Mouse (Mus musculus): ENCODE data around the gene Mylk2. TPM values are rescaled to one million over a fixed set of nuclear protein-coding genes. Genes with fewer than 3 reads are reported as not detected.

The Mylk2 gene
- polyA plus RNA-seq, 1 experiment = 0.34 TPM

- WGBS = 62% methylated on average over 4 of the region's 4 CpGs
- TF ChIP-seq POLR2A (IDR thresholded peaks at IDR 0.05; ENCODE audit: control insufficient read depth, extremely low read depth, insufficient read depth, low read length, poor library complexity) (no peak), CTCF (IDR thresholded peaks at IDR 0.05; ENCODE audit: borderline replicate concordance, control insufficient read depth, extremely low read depth, insufficient read depth, low read length, poor library complexity) (no peak)
- Histone ChIP-seq H3K27me3 (ENCODE audit: control insufficient read depth, insufficient read depth, low read length) (no peaks in the 10 kb centered on the region), H3K4me3 (ENCODE audit: control insufficient read depth, insufficient read depth, low read length) (no peak overlapping the region), H3K36me3 (ENCODE audit: control insufficient read depth, insufficient read depth, low read length) (no peaks in the 10 kb centered on the region), H3K27ac (ENCODE audit: control insufficient read depth, insufficient read depth, low read length) (no peak overlapping the region), H3K4me1 (replicated peaks; ENCODE audit: control insufficient read depth, insufficient read depth, low read length) (peaks cover 38% of the 10 kb centered on the region)
- DNase-seq = no peak
These were observed 7.6 kb upstream of the Mylk2 start for GRCm38 (mm10) chr2:152903586-152903985.

DNA sequence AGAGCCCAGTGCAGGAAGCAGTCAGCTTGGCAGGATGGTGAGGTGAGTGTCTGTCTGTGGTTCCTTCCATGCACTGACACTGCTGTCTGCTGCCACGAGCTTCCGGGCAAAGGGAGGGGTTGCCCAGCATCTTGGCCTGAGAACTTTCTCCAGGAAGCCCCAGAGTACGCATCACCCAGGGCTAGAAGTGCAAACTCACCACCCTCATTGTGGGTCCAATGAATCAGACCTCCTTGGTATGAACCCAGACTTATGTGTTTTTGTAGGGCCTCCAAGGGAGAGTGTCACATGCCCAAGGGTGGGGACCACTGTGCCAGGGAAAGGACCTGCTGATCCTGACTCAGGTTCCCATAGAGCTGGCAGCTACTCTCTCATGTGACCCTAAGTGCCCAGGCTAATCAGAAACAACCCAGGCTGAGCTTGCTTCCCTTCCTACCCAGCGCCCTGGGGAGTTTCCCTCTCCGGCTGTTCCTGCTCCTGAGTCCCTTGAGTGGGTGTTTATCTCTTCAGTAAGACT is 7.0 kb upstream of the Mylk2 start:
- Histone ChIP-seq H3K36me3 (ENCODE audit: control insufficient read depth, insufficient read depth, low read length) (no peaks in the 10 kb centered on the region), H3K4me1 (replicated peaks; ENCODE audit: control insufficient read depth, insufficient read depth, low read length) (peaks cover 38% of the 10 kb centered on the region), H3K4me3 (ENCODE audit: control insufficient read depth, insufficient read depth, low read length) (no peak overlapping the region), H3K27ac (ENCODE audit: control insufficient read depth, insufficient read depth, low read length) (no peak overlapping the region), H3K27me3 (ENCODE audit: control insufficient read depth, insufficient read depth, low read length) (no peaks in the 10 kb centered on the region)
- TF ChIP-seq CTCF (IDR thresholded peaks at IDR 0.05; ENCODE audit: borderline replicate concordance, control insufficient read depth, extremely low read depth, insufficient read depth, low read length, poor library complexity) = no peak
- TF ChIP-seq POLR2A (IDR thresholded peaks at IDR 0.05; ENCODE audit: control insufficient read depth, extremely low read depth, insufficient read depth, low read length, poor library complexity) = no peak
- WGBS = 28% methylated on average over 5 of the region's 5 CpGs
- DNase-seq = no peak

DNA sequence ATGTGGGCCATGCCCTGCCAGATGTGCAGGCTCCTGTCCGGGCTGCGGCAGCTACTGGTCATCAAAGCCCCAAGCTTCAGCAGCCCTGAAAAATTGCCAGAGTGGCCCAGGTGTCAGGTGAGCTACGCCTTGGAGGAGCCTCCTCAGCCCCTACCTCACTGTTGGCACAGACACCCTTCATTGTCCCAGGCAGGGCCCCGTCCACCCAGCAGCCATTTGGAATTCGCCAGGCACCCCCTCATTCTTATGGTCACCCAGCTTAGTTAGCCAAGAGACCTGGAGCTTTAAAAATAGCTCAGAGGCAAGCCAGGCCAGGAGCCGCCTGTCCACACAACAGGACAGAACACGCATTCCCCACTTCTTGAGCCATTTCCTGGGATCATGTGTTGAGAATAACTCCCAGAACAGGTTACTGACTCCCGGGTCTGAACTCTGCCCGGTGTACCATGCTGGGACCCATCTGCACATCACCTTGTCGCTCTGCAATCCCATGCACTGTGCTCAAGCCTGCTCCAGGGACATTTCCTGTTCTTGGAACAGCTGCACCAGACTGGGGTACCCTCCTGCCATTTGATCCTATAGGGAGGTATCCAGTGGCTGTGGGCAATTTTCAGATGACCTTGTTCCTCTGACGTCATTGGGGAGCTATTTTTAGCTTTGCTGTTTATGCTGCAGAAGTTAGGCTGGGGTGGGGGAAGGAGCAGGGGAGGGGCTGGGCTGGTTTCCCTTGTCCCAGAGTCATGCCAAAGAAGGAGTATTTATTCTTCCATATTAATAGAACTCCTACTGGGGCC is 5.9 kb upstream of the Mylk2 start:
- Histone ChIP-seq H3K4me1 (replicated peaks; ENCODE audit: control insufficient read depth, insufficient read depth, low read length) (peaks cover 38% of the 10 kb centered on the region), H3K36me3 (ENCODE audit: control insufficient read depth, insufficient read depth, low read length) (no peaks in the 10 kb centered on the region), H3K27me3 (ENCODE audit: control insufficient read depth, insufficient read depth, low read length) (no peaks in the 10 kb centered on the region), H3K4me3 (ENCODE audit: control insufficient read depth, insufficient read depth, low read length) (no peak overlapping the region), H3K27ac (ENCODE audit: control insufficient read depth, insufficient read depth, low read length) (no peak overlapping the region)
- 63% methylated on average over 11 of the region's 11 CpGs for WGBS
- DNase-seq = no peak
- TF ChIP-seq CTCF (IDR thresholded peaks at IDR 0.05; ENCODE audit: borderline replicate concordance, control insufficient read depth, extremely low read depth, insufficient read depth, low read length, poor library complexity) (no peak), POLR2A (IDR thresholded peaks at IDR 0.05; ENCODE audit: control insufficient read depth, extremely low read depth, insufficient read depth, low read length, poor library complexity) (no peak)

DNA sequence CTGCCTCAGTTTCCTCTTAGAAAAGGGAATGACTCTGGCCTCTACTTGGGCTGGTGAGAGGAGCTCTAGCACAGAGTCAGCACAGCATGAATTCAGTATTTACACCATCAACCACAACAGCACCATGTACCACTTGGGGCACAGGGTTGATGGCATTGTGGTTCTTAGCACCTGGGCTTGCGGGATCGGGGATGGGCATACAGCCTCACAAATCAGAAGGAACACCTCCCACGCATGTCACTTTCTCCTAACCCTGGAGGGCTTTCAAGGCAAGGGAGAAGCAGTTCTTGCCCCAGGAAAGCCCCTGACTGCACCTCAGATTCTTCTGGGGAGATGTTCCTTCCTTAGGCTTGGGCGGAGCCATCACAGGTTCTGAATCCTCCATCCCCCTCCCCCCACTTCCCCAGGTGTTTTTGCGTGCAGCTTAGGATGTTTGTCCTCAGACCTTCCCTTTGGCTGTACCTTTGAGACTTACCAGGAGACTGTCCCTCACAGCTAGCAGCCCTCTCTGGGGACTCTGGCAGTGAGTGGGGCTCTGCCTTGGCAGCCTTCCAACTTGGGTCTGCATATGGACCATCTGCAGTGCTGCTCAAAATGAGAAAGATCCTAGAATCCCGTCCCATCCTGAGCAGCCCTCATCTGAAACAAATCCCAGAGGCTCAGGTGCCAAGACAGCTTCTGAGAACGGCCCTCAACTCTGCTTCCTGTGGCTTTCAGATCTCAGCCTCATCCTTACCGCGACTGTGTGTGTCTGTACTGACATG is 4.7 kb upstream of the Mylk2 start:
- no peak overlapping the region for H3K4me3 ChIP-seq (ENCODE audit: control insufficient read depth, insufficient read depth, low read length)
- no peak for DNase-seq
- H3K27me3 ChIP-seq (ENCODE audit: control insufficient read depth, insufficient read depth, low read length) = no peaks in the 10 kb centered on the region
- H3K27ac ChIP-seq (ENCODE audit: control insufficient read depth, insufficient read depth, low read length) = no peak overlapping the region
- TF ChIP-seq POLR2A (IDR thresholded peaks at IDR 0.05; ENCODE audit: control insufficient read depth, extremely low read depth, insufficient read depth, low read length, poor library complexity) = no peak
- TF ChIP-seq CTCF (IDR thresholded peaks at IDR 0.05; ENCODE audit: borderline replicate concordance, control insufficient read depth, extremely low read depth, insufficient read depth, low read length, poor library complexity) = no peak
- WGBS = 6% methylated on average over 9 of the region's 9 CpGs
- H3K36me3 ChIP-seq (ENCODE audit: control insufficient read depth, insufficient read depth, low read length) = no peaks in the 10 kb centered on the region
- H3K4me1 ChIP-seq (replicated peaks; ENCODE audit: control insufficient read depth, insufficient read depth, low read length) = peaks cover 38% of the 10 kb centered on the region

DNA sequence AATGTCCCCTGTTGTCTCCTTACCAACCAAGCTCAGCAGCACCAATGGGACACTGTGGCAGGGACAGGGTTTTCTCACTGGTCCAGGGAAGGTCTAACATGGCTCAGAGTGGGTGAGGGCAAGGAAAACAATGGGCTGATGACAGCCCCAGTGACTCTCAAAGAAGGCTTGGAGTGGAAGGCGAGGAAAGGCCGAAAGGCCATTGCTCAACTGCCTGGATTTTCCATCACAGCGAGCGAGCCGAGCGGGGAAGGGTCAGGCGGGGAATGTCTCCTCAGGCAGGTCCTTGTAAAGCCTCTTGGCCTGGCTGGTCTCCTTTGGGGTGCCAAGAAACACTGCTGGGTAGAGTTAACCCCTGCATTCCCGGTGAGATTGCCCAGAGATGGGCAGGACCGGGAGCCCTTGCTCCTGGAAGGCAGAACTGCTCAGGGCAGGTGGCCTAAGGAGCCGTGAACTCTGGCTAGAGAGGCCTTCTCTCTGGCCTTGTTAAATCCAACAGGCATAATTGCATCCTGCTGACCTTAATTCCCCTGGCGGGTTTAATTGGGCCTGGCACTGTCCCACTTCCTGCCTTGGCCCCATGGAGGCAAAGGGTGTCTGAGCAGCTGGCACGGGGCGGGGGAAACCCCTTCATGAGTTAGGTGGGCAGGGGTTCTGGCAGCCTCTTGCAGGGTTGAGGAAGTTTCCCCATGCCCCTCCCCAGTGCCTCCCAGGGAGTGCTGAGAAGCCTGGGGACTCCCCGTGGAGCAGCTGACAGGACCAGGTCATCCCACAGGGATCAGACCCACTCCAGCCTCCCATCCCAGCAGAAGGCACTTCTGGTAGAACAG is 3.8 kb upstream of the Mylk2 start:
- WGBS = 62% methylated on average over 14 of the region's 14 CpGs
- Histone ChIP-seq H3K36me3 (ENCODE audit: control insufficient read depth, insufficient read depth, low read length) (no peaks in the 10 kb centered on the region), H3K27ac (ENCODE audit: control insufficient read depth, insufficient read depth, low read length) (no peak overlapping the region), H3K4me1 (replicated peaks; ENCODE audit: control insufficient read depth, insufficient read depth, low read length) (peaks cover 38% of the 10 kb centered on the region), H3K4me3 (ENCODE audit: control insufficient read depth, insufficient read depth, low read length) (no peak overlapping the region), H3K27me3 (ENCODE audit: control insufficient read depth, insufficient read depth, low read length) (no peaks in the 10 kb centered on the region)
- TF ChIP-seq POLR2A (IDR thresholded peaks at IDR 0.05; ENCODE audit: control insufficient read depth, extremely low read depth, insufficient read depth, low read length, poor library complexity) (no peak), CTCF (IDR thresholded peaks at IDR 0.05; ENCODE audit: borderline replicate concordance, control insufficient read depth, extremely low read depth, insufficient read depth, low read length, poor library complexity) (no peak)
- DNase-seq = no peak

GRCm38 (mm10) chr2:152909848-152910247 is 1.3 kb upstream of the Mylk2 start:
- peaks cover 24% of the 10 kb centered on the region for H3K4me1 ChIP-seq (replicated peaks; ENCODE audit: control insufficient read depth, insufficient read depth, low read length)
- no peaks in the 10 kb centered on the region; the same call in 1 of the 2 replicates for H3K27me3 ChIP-seq (ENCODE audit: control insufficient read depth, insufficient read depth, low read length)
- 91% methylated on average over 6 of the region's 6 CpGs for WGBS
- DNase-seq = no peak
- no peaks in the 10 kb centered on the region for H3K36me3 ChIP-seq (ENCODE audit: control insufficient read depth, insufficient read depth, low read length)
- no peak for TF ChIP-seq CTCF (IDR thresholded peaks at IDR 0.05; ENCODE audit: borderline replicate concordance, control insufficient read depth, extremely low read depth, insufficient read depth, low read length, poor library complexity)
- TF ChIP-seq POLR2A (IDR thresholded peaks at IDR 0.05; ENCODE audit: control insufficient read depth, extremely low read depth, insufficient read depth, low read length, poor library complexity) = no peak
- H3K27ac ChIP-seq (ENCODE audit: control insufficient read depth, insufficient read depth, low read length) = no peak overlapping the region
- H3K4me3 ChIP-seq (ENCODE audit: control insufficient read depth, insufficient read depth, low read length) = no peak overlapping the region

Data from thymus, adult 2 months (tissue).